8 mouse cellular contexts compared by ENCODE assay signal in the genomic region with DNA sequence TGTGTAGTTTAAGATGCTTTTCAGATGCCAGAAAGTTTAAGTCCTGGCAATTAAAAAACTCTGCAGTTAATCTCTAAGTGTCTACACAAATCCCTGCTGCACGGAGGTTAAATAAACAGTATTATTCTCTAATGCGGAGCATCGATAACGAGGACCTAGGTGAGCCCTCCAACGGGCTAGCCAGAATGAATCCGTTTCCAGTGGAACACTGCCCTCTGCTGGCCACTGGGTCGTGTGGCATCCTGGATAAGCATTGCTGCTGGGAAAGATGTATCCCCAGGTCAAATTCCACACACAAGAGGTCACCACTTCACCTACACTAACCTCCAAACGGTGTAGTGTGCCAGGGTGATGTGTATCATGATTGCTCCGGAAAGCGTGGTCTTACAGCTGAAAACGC. TPM values are rescaled to one million over a fixed set of nuclear protein-coding genes. Genes with fewer than 3 reads are reported as not detected.
DNase-seq lines count a peak whose midpoint lies in the region; ATAC-seq and TF ChIP-seq lines count a peak whose summit lies in the region.

No protein-coding gene starts in this region.

- TF ChIP-seq CTCF in ES-Bruce4 (IDR thresholded peaks at IDR 0.05; ENCODE audit: low read depth, low read length): peak; percentile 97

- no peak overlapping the region for H3K27ac ChIP-seq in ES-Bruce4 (ENCODE audit: insufficient read depth, low read length)
- no peak overlapping the region for H3K27ac ChIP-seq in forebrain, embryonic 11.5 days (ENCODE audit: low read depth, low read length)
- no peak overlapping the region for H3K27ac ChIP-seq in heart, embryonic 16.5 days (ENCODE audit: low read length)
- H3K27ac ChIP-seq in lung, embryonic 16.5 days (ENCODE audit: low read length): no peak overlapping the region

- no peaks in the 10 kb centered on the region for H3K27me3 ChIP-seq in ES-Bruce4 (ENCODE audit: control insufficient read depth, insufficient read depth, low read length, poor library complexity, severe bottlenecking)
- H3K27me3 ChIP-seq in forebrain, embryonic 11.5 days (ENCODE audit: control insufficient read depth, insufficient read depth, low read length): 0 out of 2 replicates have a peak, but pooled peaks cover 3% of the 10 kb centered on the region
- no peaks in the 10 kb centered on the region for H3K27me3 ChIP-seq in heart, embryonic 16.5 days (ENCODE audit: control insufficient read depth, insufficient read depth, low read length)
- H3K27me3 ChIP-seq in lung, embryonic 16.5 days (ENCODE audit: control insufficient read depth, insufficient read depth, low read depth, low read length): no peaks in the 10 kb centered on the region

- H3K4me2 ChIP-seq in forebrain, embryonic 11.5 days (ENCODE audit: low read depth, low read length, severe bottlenecking): no peak overlapping the region
- peak overlapping the region; percentile 19; the same call in 1 of the 2 replicates for H3K4me2 ChIP-seq in heart, embryonic 16.5 days (ENCODE audit: low read depth, low read length)
- H3K4me2 ChIP-seq in lung, embryonic 16.5 days (ENCODE audit: low read depth, low read length): no peak overlapping the region

- DNase-seq in c-Kit-positive CD71-positive TER-119-negative erythroid progenitor cells, embryonic 14.5 days (ENCODE audit: low read depth): peak; percentile 58
- DNase-seq in forebrain, embryonic 11.5 days (ENCODE audit: low spot score): peak; percentile 90
- DNase-seq in kidney, postnatal 25 days: peak; percentile 70 to 86
- DNase-seq in ovary, postnatal 10 days (ENCODE audit: low spot score): peak; percentile 61
- peak; percentile 40 to 76 for DNase-seq in thymus, postnatal 10 days (ENCODE audit: low spot score in 2 of 2)

- ATAC-seq in forebrain, embryonic 11.5 days (replicated peaks; ENCODE audit: low FRiP score): peak; percentile 62
- ATAC-seq in heart, embryonic 16.5 days (replicated peaks; ENCODE audit: extremely low read depth, insufficient read depth, low FRiP score): no peak
- ATAC-seq in lung, embryonic 16.5 days (ENCODE audit: low read depth): peak; percentile 62

- H3K4me1 ChIP-seq in ES-Bruce4 (ENCODE audit: control insufficient read depth, insufficient read depth, low read length): peaks cover 3% of the 10 kb centered on the region
- H3K4me1 ChIP-seq in forebrain, embryonic 11.5 days (replicated peaks; ENCODE audit: control insufficient read depth, insufficient read depth, low read length): peaks cover 2% of the 10 kb centered on the region; the same call in 1 of the 2 replicates
- no peaks in the 10 kb centered on the region for H3K4me1 ChIP-seq in heart, embryonic 16.5 days (ENCODE audit: control insufficient read depth, insufficient read depth, low read length)
- peaks cover 6% of the 10 kb centered on the region; the same call in 1 of the 2 replicates for H3K4me1 ChIP-seq in lung, embryonic 16.5 days (replicated peaks; ENCODE audit: control insufficient read depth, insufficient read depth, low read length)

- no peaks in the 10 kb centered on the region for H3K36me3 ChIP-seq in ES-Bruce4 (ENCODE audit: control insufficient read depth, insufficient read depth, low read length, poor library complexity, severe bottlenecking)
- H3K36me3 ChIP-seq in forebrain, embryonic 11.5 days (ENCODE audit: control insufficient read depth, insufficient read depth, low read length): no peaks in the 10 kb centered on the region
- no peaks in the 10 kb centered on the region for H3K36me3 ChIP-seq in heart, embryonic 16.5 days (ENCODE audit: control insufficient read depth, insufficient read depth)
- H3K36me3 ChIP-seq in lung, embryonic 16.5 days (ENCODE audit: control insufficient read depth, insufficient read depth, low read length): no peaks in the 10 kb centered on the region

- H3K9me3 ChIP-seq in ES-Bruce4 (replicated peaks; ENCODE audit: control insufficient read depth, insufficient read depth, low read length, poor library complexity, severe bottlenecking): no peaks in the 10 kb centered on the region
- H3K9me3 ChIP-seq in forebrain, embryonic 11.5 days (ENCODE audit: control insufficient read depth, low read length): no peaks in the 10 kb centered on the region; the same call in 1 of the 2 replicates
- H3K9me3 ChIP-seq in heart, embryonic 16.5 days (replicated peaks; ENCODE audit: control insufficient read depth, low read length): no peaks in the 10 kb centered on the region
- H3K9me3 ChIP-seq in lung, embryonic 16.5 days (ENCODE audit: control insufficient read depth, low read length): no peaks in the 10 kb centered on the region

- no peak overlapping the region for H3K9ac ChIP-seq in ES-Bruce4 (ENCODE audit: low read depth, poor library complexity, severe bottlenecking)
- H3K9ac ChIP-seq in forebrain, embryonic 11.5 days (ENCODE audit: low read length): no peak overlapping the region
- H3K9ac ChIP-seq in heart, embryonic 16.5 days (ENCODE audit: low read length): no peak overlapping the region
- no peak overlapping the region for H3K9ac ChIP-seq in lung, embryonic 16.5 days (ENCODE audit: low read length)

- whole genome bisulfite sequencing in forebrain, embryonic 11.5 days: 6% methylated on average over 11 of the region's 11 CpGs
- 5% methylated on average over 11 of the region's 11 CpGs for WGBS in heart, embryonic 16.5 days
- 2% methylated on average over 11 of the region's 11 CpGs for WGBS in lung, embryonic 16.5 days

- no peak overlapping the region for H3K4me3 ChIP-seq in ES-Bruce4 (ENCODE audit: low read depth, low read length)
- no peak overlapping the region for H3K4me3 ChIP-seq in forebrain, embryonic 11.5 days (ENCODE audit: low read depth, low read length)
- no peak overlapping the region for H3K4me3 ChIP-seq in heart, embryonic 16.5 days (ENCODE audit: low read length)
- H3K4me3 ChIP-seq in lung, embryonic 16.5 days (ENCODE audit: low read length): no peak overlapping the region

- TF ChIP-seq EP300 in ES-Bruce4 (IDR thresholded peaks at IDR 0.05; ENCODE audit: insufficient read depth, low read depth, low read length): no peak

- no peak for TF ChIP-seq POLR2A in ES-Bruce4 (IDR thresholded peaks at IDR 0.05; ENCODE audit: insufficient read depth, low read length)

RNA-seq across cellular contexts. Expression of a gene that starts 15.2 kb away (rescaled TPM):
- 1.6 and 2.2 TPM in 2 replicates for polyA plus RNA-seq in ES-Bruce4 (2011; ENCODE audit: insufficient read depth, insufficient read length, low read depth, missing spikeins)
- 6.5 and 7.1 TPM in 2 replicates for polyA plus RNA-seq in forebrain, embryonic 11.5 days (2014; fragmentation: Nextera tagmentation; extraction: Ambion mirVana)
- 3.2 and 4.1 TPM in 2 replicates for polyA plus RNA-seq in heart, embryonic 16.5 days (2015; fragmentation: Nextera tagmentation; extraction: Ambion mirVana)
- 3.9 and 4.1 TPM in 2 replicates for polyA plus RNA-seq in lung, embryonic 16.5 days (2015; fragmentation: Nextera tagmentation; extraction: Ambion mirVana)

RNA-seq across cellular contexts. Expression of a gene that starts 17.4 kb away (rescaled TPM):
- polyA plus RNA-seq in ES-Bruce4 (2011; ENCODE audit: insufficient read depth, insufficient read length, low read depth, missing spikeins): 13.0 and 17.3 TPM in 2 replicates
- 14.3 and 16.8 TPM in 2 replicates for polyA plus RNA-seq in forebrain, embryonic 11.5 days (2014; fragmentation: Nextera tagmentation; extraction: Ambion mirVana)
- 10.2 and 11.9 TPM in 2 replicates for polyA plus RNA-seq in heart, embryonic 16.5 days (2015; fragmentation: Nextera tagmentation; extraction: Ambion mirVana)
- 12.1 and 16.0 TPM in 2 replicates for polyA plus RNA-seq in lung, embryonic 16.5 days (2015; fragmentation: Nextera tagmentation; extraction: Ambion mirVana)
